12 mouse cellular contexts compared by ENCODE assay signal in genomic region chr9:13307226-13307625, GRCm38 (mm10). TPM values are rescaled to one million over a fixed set of nuclear protein-coding genes. Genes with fewer than 3 reads are reported as not detected.
DNase-seq lines count a peak whose midpoint lies in the region; ATAC-seq and TF ChIP-seq lines count a peak whose summit lies in the region.
"Had no signal": no experiment of that assay in that cellular context is flagged by ENCODE, and none has a peak within 500 bp of the region (broad histone marks: within the 10 kb centered on the region; RNA-seq: fewer than 3 reads in every experiment).

No protein-coding gene starts in this region.

- 41% methylated on average over 4 of the region's 4 CpGs for WGBS in kidney, postnatal 0 days
- 25% methylated on average over 4 of the region's 4 CpGs for WGBS in embryonic facial prominence, embryonic 13.5 days
- WGBS in midbrain, embryonic 12.5 days: 34% methylated on average over 4 of the region's 4 CpGs

- no peak for ATAC-seq in kidney, postnatal 0 days (replicated peaks; ENCODE audit: low FRiP score, low read depth)
- no peak for ATAC-seq in embryonic facial prominence, embryonic 13.5 days (ENCODE audit: insufficient number of reproducible peaks, insufficient read depth, low FRiP score, low TSS enrichment, low read depth)
- ATAC-seq in midbrain, embryonic 12.5 days (ENCODE audit: low FRiP score, low read depth): no peak
- no peak for ATAC-seq in activated CD4-positive, CD25-positive, alpha-beta regulatory T cell, adult 4 months

- no peak for DNase-seq in gastrocnemius, adult 2 months
- no peak for DNase-seq in gastrocnemius, postnatal 14 days
- DNase-seq in kidney, postnatal 0 days (ENCODE audit: low spot score): peak; percentile 3
- DNase-seq in kidney, adult 18-20 months: no peak
- DNase-seq in layer of hippocampus, postnatal 36 days: no peak
- DNase-seq: adrenal gland, postnatal 14 days; liver; right cerebral cortex, postnatal 14 days had no signal

- H3K9ac ChIP-seq in kidney, postnatal 0 days (ENCODE audit: low read depth, low read length): no peak overlapping the region
- no peak overlapping the region for H3K9ac ChIP-seq in embryonic facial prominence, embryonic 13.5 days
- no peak overlapping the region for H3K9ac ChIP-seq in midbrain, embryonic 12.5 days (replicated peaks)
- H3K9ac ChIP-seq: lung, embryonic 15.5 days had no signal

- TF ChIP-seq CTCF in gastrocnemius, adult 2 months (IDR thresholded peaks at IDR 0.05): no peak
- no peak for TF ChIP-seq CTCF in kidney, postnatal 0 days (IDR thresholded peaks at IDR 0.05; ENCODE audit: low read depth)

- H3K4me1 ChIP-seq in kidney, postnatal 0 days (replicated peaks; ENCODE audit: insufficient read depth, low read length): peaks cover 11% of the 10 kb centered on the region
- peaks cover 51% of the 10 kb centered on the region for H3K4me1 ChIP-seq in embryonic facial prominence, embryonic 13.5 days
- H3K4me1 ChIP-seq in midbrain, embryonic 12.5 days: peaks cover 52% of the 10 kb centered on the region

- H3K27me3 ChIP-seq in kidney, postnatal 0 days (ENCODE audit: insufficient read depth, low read length): no peaks in the 10 kb centered on the region
- H3K27me3 ChIP-seq in embryonic facial prominence, embryonic 13.5 days: no peaks in the 10 kb centered on the region
- H3K27me3 ChIP-seq in midbrain, embryonic 12.5 days: no peaks in the 10 kb centered on the region
- H3K27me3 ChIP-seq: lung, embryonic 15.5 days had no signal

- H3K36me3 ChIP-seq in kidney, postnatal 0 days (ENCODE audit: insufficient read depth, low read length): no peaks in the 10 kb centered on the region
- H3K36me3 ChIP-seq in embryonic facial prominence, embryonic 13.5 days: no peaks in the 10 kb centered on the region
- no peaks in the 10 kb centered on the region for H3K36me3 ChIP-seq in midbrain, embryonic 12.5 days
- H3K36me3 ChIP-seq: lung, embryonic 15.5 days had no signal

- intact Hi-C loops in gastrocnemius, adult 2 months (cut with DNase I): no loop called here
- intact Hi-C loops in gastrocnemius, postnatal 14 days (cut with DNase I; ENCODE audit: low total_unique reads): no loop called here

- H3K27ac ChIP-seq in gastrocnemius, adult 2 months: peak overlapping the region; percentile 48
- H3K27ac ChIP-seq in kidney, postnatal 0 days: no peak overlapping the region
- H3K27ac ChIP-seq in embryonic facial prominence, embryonic 13.5 days: peak overlapping the region; percentile 63
- peak overlapping the region; percentile 40; the same call in 1 of the 2 replicates for H3K27ac ChIP-seq in midbrain, embryonic 12.5 days (replicated peaks)
- H3K27ac ChIP-seq: lung, embryonic 15.5 days had no signal

- no peak overlapping the region for H3K4me3 ChIP-seq in gastrocnemius, adult 2 months
- H3K4me3 ChIP-seq in kidney, postnatal 0 days (replicated peaks; ENCODE audit: low read depth, low read length): no peak overlapping the region
- no peak overlapping the region for H3K4me3 ChIP-seq in embryonic facial prominence, embryonic 13.5 days
- H3K4me3 ChIP-seq in midbrain, embryonic 12.5 days: no peak overlapping the region
- H3K4me3 ChIP-seq: lung, embryonic 15.5 days had no signal

- H3K4me2 ChIP-seq in kidney, postnatal 0 days (ENCODE audit: low read length): no peak overlapping the region
- peak overlapping the region; percentile 5; the same call in 1 of the 2 replicates for H3K4me2 ChIP-seq in embryonic facial prominence, embryonic 13.5 days
- no peak overlapping the region for H3K4me2 ChIP-seq in midbrain, embryonic 12.5 days (replicated peaks)
- H3K4me2 ChIP-seq: lung, embryonic 15.5 days had no signal

- H3K9me3 ChIP-seq in kidney, postnatal 0 days (replicated peaks; ENCODE audit: low read length): no peaks in the 10 kb centered on the region
- H3K9me3 ChIP-seq in embryonic facial prominence, embryonic 13.5 days: no peaks in the 10 kb centered on the region
- no peaks in the 10 kb centered on the region for H3K9me3 ChIP-seq in midbrain, embryonic 12.5 days
- H3K9me3 ChIP-seq: lung, embryonic 15.5 days had no signal

RNA-seq across cellular contexts. Expression of gene Maml2, which starts 9.5 kb away (rescaled TPM):
- total RNA-seq in gastrocnemius, adult 2 months (2021): 1 to 10 TPM; 2.9 to 3.0 TPM
- 1 to 10 TPM; 3.9 to 4.9 TPM for total RNA-seq in gastrocnemius, postnatal 14 days (2021)
- 10.0 and 11.2 TPM in 2 replicates for polyA plus RNA-seq in kidney, postnatal 0 days (2015; fragmentation: Nextera tagmentation; extraction: Ambion mirVana)
- polyA plus RNA-seq in embryonic facial prominence, embryonic 13.5 days (2015; fragmentation: Nextera tagmentation; extraction: Ambion mirVana): 13.0 and 15.6 TPM in 2 replicates
- 12.5 and 12.8 TPM in 2 replicates for polyA plus RNA-seq in midbrain, embryonic 12.5 days (2016; fragmentation: Nextera tagmentation; extraction: Ambion mirVana)
- 10 to 100 TPM; 32.0 to 36.8 TPM for polyA plus RNA-seq in activated CD4-positive, CD25-positive, alpha-beta regulatory T cell, adult 4 months (2017; shearing (Covaris generic))
- 10 to 100 TPM; 21.2 to 28.9 TPM for total RNA-seq in layer of hippocampus, postnatal 36 days (2021)
